Mouse (Mus musculus) erythroblast, embryonic 14.5 days (primary cell): ENCODE data around the gene Pde8a. TPM values are rescaled to one million over a fixed set of nuclear protein-coding genes. Genes with fewer than 3 reads are reported as not detected.

Experiments
- H3K27me3 ChIP-seq: 2 replicates; pipeline ENCODE4 v1.6.1; 2012; ENCODE audit warnings: inconsistent platforms; ENCODE audit not compliant: control insufficient read depth
- H3K36me3 ChIP-seq: 2 replicates; pipeline ENCODE4 v1.6.1; 2012; ENCODE audit warnings: mild to moderate bottlenecking, inconsistent platforms; ENCODE audit not compliant: control insufficient read depth
- H3K4me1 ChIP-seq: 2 replicates; pipeline ENCODE4 v1.6.1; 2012; ENCODE audit warnings: inconsistent platforms; ENCODE audit not compliant: control insufficient read depth
- H3K4me3 ChIP-seq: replicated peaks from 2 replicates; pipeline ENCODE3; 2012; ENCODE audit warnings: moderate library complexity, mild to moderate bottlenecking, inconsistent platforms
- H3K9me3 ChIP-seq: 2 replicates; pipeline ENCODE4 v1.6.1; 2012; ENCODE audit warnings: low read length, inconsistent platforms, mixed read lengths; ENCODE audit not compliant: control insufficient read depth
- GATA1 ChIP-seq: IDR thresholded peaks from 2 replicates; pipeline ENCODE4 v1.6.1; 2012; ENCODE audit warnings: low read length, inconsistent platforms, mixed read lengths
- TAL1 ChIP-seq: IDR thresholded peaks from 3 replicates; pipeline ENCODE4 v1.6.1; 2012; ENCODE audit warnings: low read length, inconsistent platforms, mixed read lengths
- polyA plus RNA-seq: library from polyadenylated mRNA; stranded (reverse); fragments of >175 nt; gene quantifications from 2 replicates; pipeline ENCODE4 v1.2.3, GENCODE M21; 2012

Gene Pde8a
- polyA plus RNA-seq, 1 experiment, result not detected

DNA sequence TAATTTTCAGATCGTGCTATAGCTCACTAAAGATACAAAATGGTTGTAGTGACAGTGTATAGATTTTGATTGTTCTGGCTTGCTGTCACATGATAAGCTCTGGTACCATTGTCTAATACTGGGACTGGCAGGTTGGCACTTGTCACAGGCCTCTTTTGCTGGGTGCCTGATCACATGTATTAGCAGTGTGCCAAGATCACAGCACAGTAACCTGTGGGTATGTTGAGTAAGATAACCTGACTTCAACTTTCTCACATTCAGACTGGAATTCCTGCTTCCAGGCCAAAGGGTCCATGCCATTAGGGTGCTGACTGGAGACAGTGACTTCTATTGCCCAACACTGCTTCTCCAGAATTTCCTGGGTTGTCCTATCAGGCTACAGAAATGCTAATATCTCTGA is 97.7 kb downstream of the Pde8a start:
- H3K9me3 ChIP-seq, result no peaks in the 10 kb centered on the region
- H3K36me3 ChIP-seq, result no peaks in the 10 kb centered on the region; the same call in 1 of the 2 replicates
- no peak for TF ChIP-seq GATA1
- no peak for TF ChIP-seq TAL1
- H3K4me1 ChIP-seq, result no peaks in the 10 kb centered on the region
- H3K4me3 ChIP-seq, result no peak overlapping the region
- H3K27me3 ChIP-seq, result no peaks in the 10 kb centered on the region

DNA sequence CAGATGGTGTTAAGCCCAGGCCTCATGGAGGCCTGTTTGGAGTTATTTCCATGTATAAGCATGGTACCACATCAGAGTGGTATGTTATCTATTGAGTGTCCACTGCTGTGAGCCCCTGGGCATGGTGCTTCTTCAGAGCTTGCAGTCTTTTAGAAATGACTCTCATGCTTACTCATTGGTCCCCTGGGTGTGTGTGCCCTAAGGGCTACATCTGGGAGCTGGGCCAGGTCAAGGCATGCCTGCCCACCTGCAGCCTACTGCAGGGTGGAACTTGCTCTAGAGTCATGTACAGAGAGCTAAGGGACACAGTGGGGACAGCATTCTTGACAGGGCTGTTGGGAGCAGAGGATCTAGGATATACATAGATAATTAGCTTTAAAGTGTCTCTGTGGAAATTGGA is 98.2 kb downstream of the Pde8a start:
- H3K27me3 ChIP-seq, result no peaks in the 10 kb centered on the region
- no peaks in the 10 kb centered on the region for H3K4me1 ChIP-seq
- H3K36me3 ChIP-seq, result no peaks in the 10 kb centered on the region; the same call in 1 of the 2 replicates
- no peaks in the 10 kb centered on the region for H3K9me3 ChIP-seq
- no peak overlapping the region for H3K4me3 ChIP-seq
- TF ChIP-seq TAL1 (no peak), GATA1 (no peak)

DNA sequence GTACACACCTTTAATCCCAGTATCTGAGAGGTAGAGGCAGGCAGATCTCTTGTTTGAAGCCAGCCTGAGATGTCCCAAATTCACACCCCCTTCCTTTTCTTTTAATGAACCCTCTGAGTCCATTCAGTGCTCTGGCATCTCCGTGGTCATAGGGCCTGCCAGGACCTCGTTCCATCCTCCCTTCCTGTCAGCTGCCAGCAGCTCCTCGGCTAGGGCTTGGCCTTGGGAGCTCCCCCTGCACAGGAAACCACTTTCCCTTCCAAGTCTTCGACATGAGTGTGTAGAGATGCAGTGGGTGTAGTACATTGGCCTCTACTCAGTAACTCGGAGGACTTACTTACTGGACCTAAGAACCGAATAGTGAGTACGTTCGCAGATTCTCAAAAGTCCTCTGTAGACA is 102.2 kb downstream of the Pde8a start:
- Histone ChIP-seq H3K27me3 (no peaks in the 10 kb centered on the region), H3K4me3 (no peak overlapping the region), H3K9me3 (no peaks in the 10 kb centered on the region), H3K4me1 (no peaks in the 10 kb centered on the region), H3K36me3 (no peaks in the 10 kb centered on the region; the same call in 1 of the 2 replicates)
- TF ChIP-seq TAL1 (no peak), GATA1 (no peak)

DNA sequence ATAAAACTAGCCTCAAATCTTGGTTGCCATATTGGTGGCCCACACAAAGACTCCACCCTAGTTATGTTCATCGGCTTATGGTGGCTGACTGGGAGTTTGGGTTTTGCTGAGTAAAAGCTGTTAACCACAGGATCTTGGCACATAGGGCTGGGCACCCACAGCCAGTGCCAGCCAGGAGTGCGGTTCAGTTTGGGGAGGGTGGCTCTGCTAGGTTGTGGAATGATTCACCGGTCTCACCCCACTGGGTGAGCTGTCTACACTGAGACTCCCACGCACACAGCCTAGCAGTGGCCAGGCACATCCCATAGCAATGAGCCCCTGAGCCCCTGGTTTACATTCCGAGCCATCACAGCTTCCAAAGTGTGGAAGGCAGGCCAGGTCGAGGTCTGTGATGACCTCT is 106.4 kb downstream of the Pde8a start:
- H3K4me3 ChIP-seq, result no peak overlapping the region
- no peaks in the 10 kb centered on the region for H3K4me1 ChIP-seq
- no peaks in the 10 kb centered on the region for H3K9me3 ChIP-seq
- no peak for TF ChIP-seq TAL1
- no peak for TF ChIP-seq GATA1
- H3K27me3 ChIP-seq, result no peaks in the 10 kb centered on the region
- peaks cover 10% of the 10 kb centered on the region; the same call in 1 of the 2 replicates for H3K36me3 ChIP-seq

DNA sequence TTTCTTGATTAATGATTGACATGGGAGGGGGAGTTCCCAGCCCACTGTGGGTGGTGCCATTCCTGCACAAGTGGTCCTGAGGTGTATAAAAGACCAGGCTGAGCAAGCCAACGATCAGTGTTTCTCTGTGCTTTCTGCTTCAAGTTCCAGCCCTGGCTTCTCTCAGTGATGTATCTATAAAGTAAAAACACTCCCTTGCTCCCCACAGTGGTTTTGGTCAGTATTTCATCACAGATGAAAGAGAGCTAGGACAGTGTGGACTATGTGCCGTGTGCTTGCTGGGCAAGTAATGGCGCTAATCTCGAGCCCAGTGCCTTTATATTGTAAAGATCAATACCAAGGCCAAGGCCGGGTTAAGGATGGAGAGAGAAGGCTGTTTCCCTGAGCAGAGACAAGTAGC is 108.4 kb downstream of the Pde8a start:
- Histone ChIP-seq H3K4me3 (no peak overlapping the region), H3K4me1 (peaks cover 10% of the 10 kb centered on the region), H3K36me3 (peaks cover 10% of the 10 kb centered on the region), H3K27me3 (no peaks in the 10 kb centered on the region), H3K9me3 (no peaks in the 10 kb centered on the region)
- TF ChIP-seq GATA1 (no peak), TAL1 (no peak)

DNA sequence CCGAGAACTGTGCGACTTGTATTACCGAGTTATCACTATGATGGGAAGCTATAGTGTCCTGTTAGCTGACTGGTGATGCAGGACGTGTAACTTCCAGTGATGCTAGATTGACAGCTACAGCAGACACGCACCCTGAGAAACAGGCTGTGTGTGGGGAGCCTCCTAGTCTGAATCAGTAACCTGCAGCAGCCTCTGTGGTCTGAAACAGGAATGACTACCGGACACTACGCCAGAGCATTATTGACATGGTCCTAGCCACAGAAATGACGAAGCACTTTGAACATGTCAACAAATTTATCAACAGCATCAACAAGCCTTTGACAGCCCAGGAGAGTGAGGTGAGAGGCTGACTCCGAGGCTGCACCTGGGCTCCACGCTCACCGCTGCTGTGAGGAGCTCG is 112.6 kb downstream of the Pde8a start:
- Histone ChIP-seq H3K4me3 (no peak overlapping the region), H3K4me1 (peaks cover 17% of the 10 kb centered on the region), H3K9me3 (no peaks in the 10 kb centered on the region), H3K27me3 (no peaks in the 10 kb centered on the region), H3K36me3 (peaks cover 18% of the 10 kb centered on the region)
- TF ChIP-seq GATA1 (no peak), TAL1 (no peak)

DNA sequence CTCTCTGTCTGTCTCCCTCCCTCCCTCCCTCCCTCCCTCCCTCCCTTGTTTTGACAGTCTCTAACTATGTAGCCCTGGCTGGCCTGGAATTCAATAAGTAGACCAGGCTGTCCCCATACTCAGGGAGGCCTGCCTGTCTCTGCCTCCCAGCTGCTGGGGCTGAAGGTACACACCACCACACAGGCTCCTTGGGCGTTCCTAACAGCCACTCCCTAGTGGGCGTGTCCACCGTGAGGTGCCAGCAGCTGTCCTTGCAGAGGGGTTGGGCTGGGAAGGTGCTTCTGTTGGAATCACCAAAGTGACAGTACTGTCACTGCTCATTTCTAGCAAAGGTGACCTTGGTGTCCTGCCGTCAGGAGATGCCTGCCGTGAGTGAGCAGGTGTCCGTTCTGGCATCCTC is 113.5 kb downstream of the Pde8a start:
- no peak for TF ChIP-seq TAL1
- no peak for TF ChIP-seq GATA1
- H3K4me3 ChIP-seq, result no peak overlapping the region
- no peaks in the 10 kb centered on the region for H3K9me3 ChIP-seq
- peaks cover 17% of the 10 kb centered on the region for H3K36me3 ChIP-seq
- H3K27me3 ChIP-seq, result no peaks in the 10 kb centered on the region
- peaks cover 17% of the 10 kb centered on the region for H3K4me1 ChIP-seq

DNA sequence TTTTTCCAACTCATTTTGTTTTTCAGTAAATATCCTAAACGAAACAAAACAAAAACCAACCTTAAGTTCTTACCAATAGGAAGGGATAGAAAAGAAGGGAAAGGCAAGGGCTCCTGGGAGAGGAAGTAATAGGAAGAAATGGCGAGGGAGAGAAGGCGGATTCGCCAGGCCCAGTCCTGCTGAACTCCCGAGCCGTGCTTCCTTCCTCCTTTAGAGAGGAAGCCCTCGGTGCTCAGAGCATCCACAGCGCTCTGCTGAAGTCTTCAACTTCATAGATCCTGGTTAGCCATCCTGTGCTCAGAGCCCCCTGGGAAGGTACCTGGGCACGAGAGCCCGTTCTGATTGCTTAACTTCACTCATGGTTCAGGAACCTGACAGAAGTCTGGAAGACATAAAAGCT is 114.3 kb downstream of the Pde8a start:
- TF ChIP-seq TAL1, result no peak
- H3K36me3 ChIP-seq, result peaks cover 23% of the 10 kb centered on the region
- no peak overlapping the region for H3K4me3 ChIP-seq
- peaks cover 17% of the 10 kb centered on the region for H3K4me1 ChIP-seq
- H3K9me3 ChIP-seq, result no peaks in the 10 kb centered on the region
- H3K27me3 ChIP-seq, result no peaks in the 10 kb centered on the region

DNA sequence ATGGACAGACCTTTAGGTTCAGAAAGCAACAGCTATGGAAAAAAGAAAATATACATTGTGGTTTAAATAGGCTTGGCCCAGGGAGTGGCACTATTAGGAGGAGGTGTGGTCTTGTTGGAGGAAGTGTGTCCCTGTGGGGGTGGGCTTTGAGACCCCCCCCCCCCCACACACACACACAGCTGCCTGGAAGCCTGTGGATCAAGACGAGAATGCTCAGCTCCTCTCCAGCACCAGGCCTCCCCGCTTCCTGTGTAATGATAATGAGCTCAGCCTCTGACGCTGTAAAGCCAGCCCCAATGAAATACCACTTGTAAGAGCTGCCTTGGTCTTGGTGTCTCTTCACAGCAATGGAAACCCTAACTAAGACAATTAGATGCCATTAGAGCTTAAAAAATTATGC is 117.4 kb downstream of the Pde8a start:
- H3K4me3 ChIP-seq, result no peak overlapping the region

DNA sequence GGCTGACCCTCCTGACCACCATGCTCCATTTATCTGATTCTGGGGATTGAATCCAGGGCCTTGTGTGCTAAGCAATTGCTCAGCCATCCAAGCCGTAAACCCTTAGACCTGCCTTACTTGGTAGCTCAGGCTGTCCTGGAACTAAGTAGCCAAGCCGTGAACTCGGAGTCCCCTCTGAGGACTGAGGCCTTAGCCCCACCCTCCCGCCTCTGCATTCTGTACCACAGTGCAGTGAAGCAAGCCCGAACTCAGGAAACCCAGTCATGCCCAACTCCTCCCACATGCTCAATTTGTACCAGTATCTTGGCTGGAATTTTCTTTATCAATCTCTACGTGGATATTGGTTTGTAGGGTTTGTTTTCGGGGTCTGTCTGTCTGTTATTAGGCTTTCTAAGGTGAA is 118.5 kb downstream of the Pde8a start:
- no peak for TF ChIP-seq TAL1
- Histone ChIP-seq H3K27me3 (no peaks in the 10 kb centered on the region), H3K4me3 (no peak overlapping the region), H3K9me3 (no peaks in the 10 kb centered on the region), H3K36me3 (peaks cover 46% of the 10 kb centered on the region), H3K4me1 (peaks cover 8% of the 10 kb centered on the region)

More for the DNA sequence above, 117.4 kb downstream of the Pde8a start:
- Histone ChIP-seq H3K9me3 (no peaks in the 10 kb centered on the region), H3K4me1 (peaks cover 17% of the 10 kb centered on the region), H3K36me3 (peaks cover 37% of the 10 kb centered on the region), H3K27me3 (no peaks in the 10 kb centered on the region)
- TF ChIP-seq GATA1 (no peak), TAL1 (no peak)
